Mouse (Mus musculus) cerebellum, adult 9-11 months (tissue): ENCODE data around the gene Clgn.

Source experiments
- DNase-seq: peaks from one replicate; pipeline ENCODE4 v3.0.0; 2022

Gene Clgn

DNA sequence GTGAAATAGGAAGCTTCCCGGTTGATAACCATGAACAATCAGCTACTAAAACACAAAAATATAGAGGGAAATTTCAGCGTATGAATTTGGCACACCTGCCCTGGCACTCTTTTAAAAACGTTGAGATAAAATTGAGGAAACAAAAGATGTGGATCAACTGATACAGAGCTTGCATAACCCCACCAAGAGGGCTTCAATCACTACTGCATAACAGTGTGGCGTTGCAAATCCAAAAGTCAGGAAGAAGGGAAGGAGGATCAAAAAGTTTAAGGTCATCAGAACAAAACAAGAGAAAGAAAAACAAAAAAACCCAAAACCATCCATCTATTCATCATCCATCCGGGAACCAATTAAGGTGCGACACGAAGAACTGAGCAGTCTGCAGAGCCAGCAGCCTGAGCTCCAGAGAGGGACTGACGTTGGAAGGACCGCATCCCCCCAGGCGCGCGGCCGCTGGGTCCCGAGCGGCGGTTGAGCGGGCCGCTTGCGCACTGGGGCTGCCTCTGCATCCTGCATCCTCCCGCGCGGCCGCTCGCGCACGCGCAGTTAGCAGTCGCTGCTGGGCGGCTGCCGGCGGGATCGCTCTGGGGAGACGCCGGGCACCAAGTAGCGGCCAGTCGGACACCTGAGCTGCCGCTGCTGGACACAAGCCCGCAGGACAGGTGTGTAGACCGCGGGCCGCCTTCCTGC is at the start of gene Clgn:
Gene Clgn, plus strand, starts transcription at position 552 of the 690 bp plus-strand sequence.
- DNase-seq = peak; percentile 87

DNA sequence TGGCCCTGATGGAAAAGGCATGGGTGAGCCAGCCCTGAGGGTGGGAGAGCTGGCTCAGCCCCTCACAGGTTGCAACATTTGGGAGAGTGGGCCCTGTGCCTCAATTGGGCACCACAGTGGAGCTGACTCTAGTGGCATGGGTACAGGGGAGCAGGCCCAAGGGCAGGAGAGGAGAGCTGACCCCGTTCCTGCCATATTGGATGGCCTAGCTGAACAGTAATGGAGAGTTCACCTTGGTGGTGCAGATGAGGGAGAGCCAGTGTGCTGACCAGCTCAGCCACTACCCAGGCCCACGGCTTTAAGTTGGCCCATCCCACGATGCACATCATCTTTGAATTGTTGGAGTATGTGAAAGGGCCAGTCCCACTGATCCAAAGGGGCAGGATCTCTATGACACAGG is 47.6 kb upstream of the Clgn start:
- no peak for DNase-seq

DNA sequence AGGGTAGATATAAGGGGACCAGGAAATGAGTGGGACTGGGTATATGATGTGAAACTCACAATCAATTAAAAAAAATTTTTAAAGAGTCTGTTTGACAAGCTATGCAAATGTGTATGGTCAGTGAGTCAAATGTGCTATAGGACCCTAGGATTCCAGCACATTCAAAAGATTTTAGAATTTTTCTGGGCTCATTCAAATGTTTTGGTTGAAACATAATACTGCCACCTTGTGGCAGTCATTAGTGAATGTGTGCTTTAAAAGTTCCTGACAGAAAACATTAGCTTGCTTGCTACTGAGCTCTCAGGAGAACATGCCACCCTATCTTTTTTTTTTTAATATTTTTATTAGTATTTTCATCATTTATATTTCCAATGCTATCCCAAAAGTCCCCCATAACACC is 47.0 kb upstream of the Clgn start:
- no peak for DNase-seq

DNA sequence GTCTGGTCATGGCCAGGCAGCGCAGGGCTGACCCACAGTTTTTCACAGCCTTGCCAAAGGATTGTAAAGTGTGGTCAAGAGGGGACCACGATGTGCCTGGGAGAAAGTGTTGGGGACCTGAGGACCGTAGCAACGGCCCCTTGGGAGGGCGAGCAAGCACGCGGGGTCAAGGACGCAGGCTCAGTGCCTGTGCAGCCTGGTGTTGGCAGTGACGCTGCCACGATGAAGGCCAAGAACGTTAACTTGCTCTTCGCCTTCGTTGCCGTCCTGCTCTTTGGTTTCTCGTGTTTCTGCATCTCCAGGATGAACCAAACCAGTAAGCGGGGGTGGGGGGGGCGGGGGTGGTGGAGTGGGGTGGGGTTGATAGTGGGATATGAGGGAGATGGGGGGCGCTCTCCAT is 41.4 kb upstream of the Clgn start, which contains the start of gene Mgat4d:
Gene Mgat4d, plus strand, starts transcription at position 209 of the 400 bp plus-strand sequence.
- DNase-seq = no peak

DNA sequence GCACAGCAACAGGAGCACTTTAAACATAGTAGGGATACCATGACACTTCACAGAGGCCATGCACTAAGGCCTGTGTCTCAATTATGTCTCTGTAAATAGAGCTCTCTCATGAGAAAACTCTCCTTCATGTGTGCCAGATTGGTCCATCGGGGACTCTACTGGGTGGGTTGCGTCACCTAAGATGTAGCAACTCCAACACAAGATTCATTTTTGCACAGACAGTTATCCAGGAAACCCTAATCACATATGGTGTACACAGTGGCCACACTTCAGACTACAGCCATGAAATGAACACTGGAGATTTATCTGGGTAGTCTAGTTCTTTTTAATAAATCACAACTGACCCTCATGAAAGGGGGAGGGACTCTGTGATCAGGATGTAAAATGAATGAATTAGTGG is 38.4 kb upstream of the Clgn start:
- DNase-seq = no peak

DNA sequence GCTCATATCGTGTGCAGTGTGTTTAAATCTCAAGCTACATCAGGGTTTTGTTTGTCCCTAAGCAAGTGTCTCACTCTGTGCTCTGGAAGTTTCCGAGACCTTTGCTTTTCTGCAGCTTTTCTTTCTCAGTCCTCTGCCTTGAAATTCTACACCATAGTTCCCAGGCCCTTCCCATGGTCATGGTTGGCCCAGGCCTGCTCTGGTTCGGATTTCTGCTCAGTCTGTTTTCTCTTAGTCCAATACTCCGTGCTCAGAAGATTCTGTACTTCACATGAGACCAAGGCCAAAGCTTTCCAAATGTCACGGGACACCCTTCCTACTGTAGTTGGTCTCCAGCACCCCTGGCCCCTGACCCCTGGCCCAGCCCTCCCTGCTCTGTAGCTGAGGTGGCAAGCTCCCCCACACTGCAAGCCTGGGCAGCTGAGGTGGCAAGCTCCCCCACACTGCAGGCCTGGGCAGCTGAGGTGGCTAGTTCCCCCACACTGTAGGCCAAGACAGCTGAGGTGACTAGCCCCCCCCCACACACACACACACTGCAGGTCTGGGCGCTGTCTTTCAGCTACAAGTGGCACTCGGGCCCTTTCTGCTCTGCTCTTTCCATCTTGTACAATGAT is 26.4 kb upstream of the Clgn start:
- no peak for DNase-seq

DNA sequence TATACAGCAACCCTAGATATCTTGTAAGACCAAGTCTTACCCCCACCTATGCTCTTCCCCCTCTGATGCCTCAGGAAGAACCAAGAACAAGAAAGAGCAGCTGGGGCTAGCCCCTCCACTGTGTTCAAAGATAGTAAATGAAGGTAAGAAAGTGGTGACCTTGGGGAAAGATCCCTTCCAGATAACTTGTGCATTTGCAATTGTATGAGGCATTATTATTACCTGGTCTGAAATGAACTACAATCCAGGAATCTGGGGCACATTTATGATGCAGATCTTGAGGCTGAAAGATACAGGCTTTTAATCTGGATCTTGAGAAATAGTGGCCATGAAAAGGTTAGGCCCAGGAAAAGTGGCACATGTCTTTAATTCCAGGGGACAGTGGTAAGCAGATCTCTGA is 12.4 kb upstream of the Clgn start:
- DNase-seq = no peak

DNA sequence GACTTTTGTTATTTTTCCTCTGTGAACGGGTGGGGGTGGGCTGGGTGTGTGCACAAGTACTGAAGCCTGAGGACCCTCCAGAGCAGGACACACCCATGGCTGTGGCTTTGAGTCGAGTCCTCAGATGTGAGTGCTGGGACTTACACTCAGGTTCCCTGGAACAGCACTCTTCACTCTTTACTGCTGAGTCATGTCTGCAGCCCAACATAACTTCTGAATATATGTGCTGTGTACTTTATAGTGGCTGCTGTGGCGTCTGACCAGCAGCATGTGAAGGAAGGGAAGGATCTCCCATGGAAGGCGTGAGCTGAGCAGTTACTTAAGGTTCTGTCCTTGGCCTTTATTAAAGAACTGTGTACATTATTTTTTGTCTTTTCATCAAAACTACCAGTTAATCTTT is 9.5 kb upstream of the Clgn start:
- no peak for DNase-seq

DNA sequence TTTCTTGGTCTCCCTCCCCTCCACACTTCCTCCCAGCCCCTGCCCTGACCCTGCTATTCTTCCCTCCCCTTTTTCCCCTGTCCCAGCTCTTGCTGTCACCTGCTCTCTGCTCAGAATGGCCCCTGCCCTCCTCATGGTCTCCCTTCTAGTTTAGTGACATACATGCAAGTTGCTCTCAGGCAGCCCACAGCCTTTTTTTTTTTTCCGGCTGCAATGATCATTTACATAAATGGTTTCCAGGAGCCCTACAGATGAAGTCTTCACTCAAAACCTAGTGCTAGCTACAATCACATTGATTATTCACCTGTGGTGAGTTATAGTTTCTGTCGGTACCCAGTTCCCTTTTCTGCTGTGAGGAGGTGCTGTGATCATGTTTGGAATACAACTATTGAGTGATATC is 8.7 kb upstream of the Clgn start:
- DNase-seq = no peak

DNA sequence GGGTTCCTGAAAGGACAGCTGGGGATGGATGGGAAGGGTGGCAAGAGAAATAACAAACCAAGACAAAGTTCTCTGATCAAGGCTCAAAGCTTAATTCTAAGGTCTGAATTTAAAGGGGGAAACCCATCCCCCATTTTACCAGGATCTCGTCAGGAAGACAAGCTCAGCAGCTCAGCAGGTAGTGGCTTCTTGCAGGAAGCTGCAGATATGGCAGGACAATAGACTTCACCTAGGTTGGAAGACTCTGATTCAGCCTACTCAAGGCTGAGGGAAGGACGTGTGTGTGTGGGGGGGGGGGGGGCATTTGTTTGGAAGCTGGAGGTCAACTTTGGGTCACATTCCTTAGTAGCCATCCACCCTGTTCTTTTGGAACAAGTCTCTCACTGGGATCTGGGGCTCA is 6.8 kb upstream of the Clgn start:
- DNase-seq = no peak

DNA sequence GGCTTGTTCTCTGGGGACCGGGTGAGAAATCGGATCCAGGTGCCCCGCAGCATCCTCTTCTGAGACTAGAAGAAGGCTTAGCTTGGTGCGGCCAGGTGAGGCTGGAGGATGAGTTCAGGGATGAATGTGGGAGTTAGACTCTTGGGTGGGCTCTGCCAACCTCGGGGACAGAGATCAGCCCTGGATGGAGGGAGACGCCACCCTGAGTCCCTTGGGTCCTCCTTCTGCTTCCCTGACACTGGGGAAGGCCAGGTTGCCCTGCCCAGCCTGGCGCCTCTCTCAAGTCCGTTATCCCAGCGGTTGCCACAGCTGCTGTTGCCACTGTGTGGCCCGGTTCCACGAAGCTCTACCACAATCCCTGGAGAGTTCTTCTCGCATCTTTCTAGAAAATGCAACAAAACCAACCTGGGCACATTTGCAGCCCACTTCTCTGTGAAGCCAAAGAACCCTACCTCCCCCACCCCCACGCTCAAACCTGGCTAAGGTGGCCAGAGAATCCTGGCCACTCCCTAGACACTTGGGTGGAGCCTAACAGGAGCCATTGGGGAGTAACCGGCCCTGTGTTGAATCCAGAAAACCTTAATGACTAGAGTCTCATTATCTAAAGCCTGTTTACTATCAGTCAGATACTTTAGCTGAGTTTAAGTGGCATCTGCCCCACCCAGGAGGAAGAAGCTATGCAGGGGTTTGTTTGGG is 487 bp downstream of the Clgn start:
- DNase-seq = no peak

DNA sequence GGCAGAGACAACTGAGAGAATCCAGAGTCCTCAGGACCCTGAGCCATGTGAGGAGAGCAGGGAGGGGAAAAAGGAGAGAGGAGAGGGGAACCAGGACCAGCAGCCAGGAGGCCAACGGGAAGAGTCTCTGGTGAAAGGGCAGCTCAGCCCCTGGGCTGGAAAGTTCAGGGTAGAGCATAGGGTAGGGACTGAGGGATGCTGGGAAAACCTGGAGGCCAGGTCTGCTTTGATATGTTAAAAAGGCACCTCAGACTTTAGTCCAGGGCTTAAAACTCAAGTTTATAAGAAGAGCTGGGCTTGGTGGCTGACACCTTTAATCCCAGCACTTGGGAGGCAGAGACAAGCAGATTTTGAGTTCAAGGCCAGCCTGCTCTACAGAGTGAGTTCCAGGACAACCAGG is 2.9 kb downstream of the Clgn start:
- no peak for DNase-seq

DNA sequence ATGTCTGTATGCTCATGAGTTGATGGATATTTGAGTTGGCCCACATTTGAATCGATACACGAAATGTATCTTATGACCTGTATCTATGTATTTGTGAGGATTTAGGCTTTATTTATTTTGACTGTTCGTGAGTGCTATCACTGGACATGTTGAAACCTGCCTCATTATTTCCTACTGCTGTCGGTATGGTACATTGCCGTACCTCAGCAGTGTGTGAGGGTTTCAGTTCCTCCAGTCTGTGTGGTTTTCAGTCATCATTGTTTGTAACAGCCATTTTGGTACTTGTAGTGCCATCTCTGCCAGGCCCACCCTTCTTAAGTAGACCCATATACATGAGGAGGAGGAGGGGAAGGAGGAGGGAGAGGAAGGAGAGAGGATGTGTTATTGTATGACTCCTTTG is 4.7 kb downstream of the Clgn start:
- no peak for DNase-seq

DNA sequence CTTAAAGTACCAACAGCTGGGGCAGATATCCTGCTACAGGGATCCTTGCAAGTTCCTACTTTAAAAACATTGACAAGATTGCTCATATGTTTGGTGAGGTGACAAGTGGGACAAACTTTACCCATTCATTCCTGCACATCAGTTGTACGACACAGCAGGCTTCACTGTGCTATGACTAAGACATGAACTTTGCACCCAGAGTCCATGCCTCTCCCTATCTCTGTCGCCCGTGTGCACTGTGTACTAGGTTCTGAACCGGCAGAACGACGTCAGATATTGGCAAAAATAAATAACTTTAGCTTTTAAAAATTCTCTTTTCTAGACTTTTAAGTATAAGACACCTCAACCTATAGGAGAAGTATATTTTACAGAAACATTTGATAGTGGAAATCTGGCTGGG is 7.0 kb downstream of the Clgn start:
- no peak for DNase-seq

DNA sequence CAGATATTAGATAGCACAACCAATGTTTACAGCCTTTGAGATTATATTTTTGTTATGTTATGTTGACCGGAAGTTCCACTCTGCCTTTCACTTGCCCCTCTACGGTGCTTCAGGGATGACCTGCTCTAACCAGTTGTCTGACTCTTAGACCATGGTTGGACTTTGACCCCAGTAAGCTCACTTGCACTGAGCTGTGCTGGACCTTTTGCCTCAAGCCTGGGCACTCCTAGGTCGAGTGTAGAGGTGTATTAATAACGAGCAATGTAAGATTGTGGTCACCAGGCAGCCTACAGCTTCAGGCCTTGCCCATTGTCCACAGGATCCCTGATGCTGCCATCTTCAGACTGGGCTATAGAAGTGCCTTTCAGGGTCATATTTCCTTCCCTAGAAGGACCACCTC is 8.1 kb downstream of the Clgn start:
- no peak for DNase-seq

DNA sequence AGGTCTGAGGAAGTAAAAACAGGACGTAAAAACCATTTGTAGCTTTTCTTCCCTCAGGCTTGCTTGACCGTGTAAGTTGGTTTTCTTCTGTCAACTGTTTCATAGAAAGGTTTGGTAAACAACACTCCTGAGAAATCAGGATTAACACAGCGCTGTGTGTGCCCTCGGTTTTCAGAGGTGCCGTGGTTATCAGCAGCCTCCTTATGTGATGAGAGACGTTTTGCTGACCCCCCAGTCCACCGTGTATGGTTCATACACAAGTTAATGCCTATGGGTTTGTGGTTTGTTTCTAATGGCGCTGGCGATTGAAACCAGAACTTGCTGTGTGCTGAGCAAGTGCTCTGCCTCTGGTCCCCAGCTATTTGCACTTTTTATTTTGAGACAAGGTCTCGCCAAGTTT is 15.9 kb downstream of the Clgn start:
- DNase-seq = no peak

DNA sequence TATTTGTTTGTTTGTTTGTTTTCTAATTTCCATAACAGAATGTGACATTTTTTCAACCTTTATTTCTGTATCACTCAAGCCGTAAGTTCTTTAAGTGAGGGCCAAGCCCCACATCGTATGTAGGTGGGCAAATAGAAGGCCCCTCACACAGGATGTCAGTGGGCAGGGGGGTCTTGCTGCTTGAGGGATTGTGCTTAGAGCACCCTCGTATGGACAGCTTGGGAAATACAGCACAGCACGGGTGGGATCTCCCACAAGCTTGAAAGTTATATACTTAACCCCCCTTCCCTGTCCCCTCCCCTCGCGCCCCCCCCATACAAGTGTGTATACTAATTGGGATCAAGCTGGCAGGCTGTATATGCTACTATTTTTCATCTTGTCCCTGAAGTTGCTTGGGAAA is 17.2 kb downstream of the Clgn start:
- no peak for DNase-seq

DNA sequence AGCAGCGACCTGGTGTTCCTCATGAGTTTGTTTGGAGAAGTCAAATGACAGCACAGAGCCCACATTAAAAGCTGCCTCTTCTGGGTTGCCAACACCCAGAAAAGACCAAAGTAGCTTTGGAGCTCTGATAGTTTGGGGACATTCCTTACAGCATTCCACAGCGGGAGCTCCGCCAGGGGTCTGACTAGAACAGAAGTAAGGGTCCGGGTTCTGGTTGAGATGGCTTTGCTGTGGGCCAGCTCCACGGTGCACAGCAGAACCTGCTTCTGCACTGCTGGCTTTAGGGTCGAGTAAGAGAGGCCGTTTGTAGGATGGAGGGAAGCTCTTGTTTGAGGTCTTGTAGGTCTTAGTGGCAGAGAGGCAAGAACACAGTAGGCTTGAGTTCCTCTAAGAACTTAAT is 18.8 kb downstream of the Clgn start:
- DNase-seq = no peak

DNA sequence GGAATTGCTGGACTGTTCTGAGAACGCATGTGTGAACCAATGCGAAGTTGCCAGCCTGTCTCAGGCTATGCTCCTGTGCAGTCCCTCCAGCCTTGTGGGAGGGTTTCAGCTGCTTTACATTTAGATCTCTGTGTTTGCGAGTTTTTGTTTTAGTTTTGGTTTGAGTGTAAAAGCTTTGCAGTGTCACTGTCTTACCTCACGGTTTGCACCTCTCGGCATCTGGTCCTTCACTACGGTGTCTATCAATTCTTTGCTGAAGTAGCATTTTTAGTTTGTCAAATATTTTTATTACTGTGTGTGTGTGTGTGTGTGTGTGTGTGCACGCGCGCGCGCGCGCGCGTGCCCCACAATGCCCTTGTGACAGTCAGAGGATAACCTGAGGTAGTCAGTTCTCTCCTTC is 27.2 kb downstream of the Clgn start:
- DNase-seq = no peak

DNA sequence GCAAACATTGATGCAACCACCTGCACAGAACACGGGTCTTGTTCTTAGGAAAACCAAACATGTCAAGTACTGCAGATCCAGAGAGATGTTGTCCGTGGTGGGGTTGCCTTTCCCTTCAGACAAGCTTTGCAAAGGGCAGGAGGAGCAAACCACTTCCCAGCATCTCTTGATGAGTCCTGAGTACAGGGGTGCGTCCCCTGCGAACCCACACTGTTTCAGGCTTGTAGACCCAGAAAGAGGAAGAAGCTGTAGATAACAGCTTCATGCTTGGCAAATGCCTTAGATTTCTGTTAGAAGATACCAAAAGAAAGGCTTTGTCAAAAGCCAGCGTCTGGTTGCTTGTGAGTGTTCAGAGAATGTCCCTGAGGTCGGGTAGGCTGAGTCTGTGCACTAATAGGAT is 28.3 kb downstream of the Clgn start:
- no peak for DNase-seq

DNA sequence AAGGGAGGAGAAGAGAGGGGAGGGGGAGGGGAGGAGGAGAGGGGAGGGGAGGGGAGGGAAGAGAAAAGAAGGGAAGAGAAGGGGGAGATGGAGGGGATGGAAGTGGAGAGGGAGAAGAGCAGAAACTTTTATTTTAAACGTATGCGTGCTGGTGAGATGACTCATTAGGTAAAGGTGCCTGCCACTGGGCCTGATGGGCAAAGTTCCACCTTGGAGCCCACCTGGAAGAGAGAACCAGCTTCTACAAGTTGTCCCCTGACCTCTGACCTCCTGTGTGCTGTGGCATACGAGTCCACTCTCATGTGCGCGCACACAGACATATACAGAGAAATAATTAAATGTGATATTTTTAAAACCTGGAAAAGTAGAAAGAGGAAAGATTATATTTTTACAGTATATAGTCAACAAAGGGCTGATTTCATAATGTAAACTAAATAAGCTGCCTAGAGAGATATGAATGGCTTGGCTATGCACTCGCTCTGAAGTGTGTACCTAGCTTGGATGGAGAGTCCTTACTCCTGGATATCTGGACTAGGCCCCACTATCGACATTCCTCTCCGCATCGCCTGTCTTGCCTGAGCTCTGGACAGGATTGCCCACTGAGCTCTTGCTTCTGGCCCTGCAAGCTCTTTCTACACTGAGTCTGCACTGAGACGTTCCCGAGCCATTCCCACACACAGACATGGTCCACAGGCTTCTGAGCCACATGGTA is 29.3 kb downstream of the Clgn start:
- DNase-seq = no peak

DNA sequence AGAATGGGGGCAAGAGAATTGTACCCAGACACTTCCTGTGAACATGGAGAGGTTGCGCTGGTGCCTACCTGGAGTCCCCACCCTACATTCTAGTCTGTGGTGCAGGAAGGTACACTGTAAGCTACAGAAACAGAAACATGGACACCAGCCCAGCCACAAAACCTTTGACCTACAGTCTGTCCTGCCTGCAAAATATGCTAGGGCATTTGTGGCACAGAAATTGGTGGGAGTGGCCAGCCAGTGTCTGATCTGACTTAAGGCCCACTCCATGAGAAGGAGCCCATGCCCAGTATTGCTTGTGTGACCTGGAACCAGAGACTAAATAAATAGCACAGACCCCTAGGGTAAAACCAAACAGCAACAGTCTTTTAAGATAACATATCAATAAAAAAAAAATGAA is 31.7 kb downstream of the Clgn start:
- no peak for DNase-seq

DNA sequence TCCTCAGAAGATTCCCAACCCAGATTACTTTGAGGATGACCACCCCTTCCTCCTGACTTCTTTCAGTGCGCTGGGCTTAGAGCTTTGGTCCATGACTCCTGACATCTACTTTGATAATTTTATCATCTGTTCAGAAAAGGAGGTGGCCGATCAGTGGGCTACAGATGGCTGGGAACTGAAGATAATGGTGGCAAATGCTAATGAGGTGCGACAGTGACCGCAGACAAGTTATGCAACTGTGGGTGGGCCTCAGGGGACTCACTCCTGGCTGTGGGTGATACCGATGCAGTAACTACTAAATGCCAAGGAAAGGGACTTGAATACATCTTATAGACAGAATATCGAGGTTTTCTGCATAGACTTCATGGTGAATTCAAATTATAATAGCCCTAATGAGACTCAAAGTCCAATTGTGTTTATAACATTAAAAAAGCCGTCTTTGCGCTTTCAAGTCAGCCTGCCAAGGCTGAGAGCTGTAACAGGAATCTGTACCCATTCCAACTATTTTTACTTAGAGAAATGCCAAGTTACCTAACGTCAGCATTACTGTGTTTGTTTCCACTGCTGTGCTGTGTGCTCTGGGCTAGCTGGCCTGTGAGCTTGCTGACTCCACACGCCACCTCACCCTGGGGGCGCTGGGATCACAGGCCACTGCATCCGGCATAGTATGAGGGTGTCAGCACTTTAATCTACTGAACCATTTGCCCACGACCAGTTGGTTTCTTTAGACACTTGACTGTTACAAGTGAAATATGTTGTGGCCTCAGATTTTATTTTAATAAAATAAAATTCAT is 33.6 kb downstream of the Clgn start:
- DNase-seq = no peak
